In the genomic region with DNA sequence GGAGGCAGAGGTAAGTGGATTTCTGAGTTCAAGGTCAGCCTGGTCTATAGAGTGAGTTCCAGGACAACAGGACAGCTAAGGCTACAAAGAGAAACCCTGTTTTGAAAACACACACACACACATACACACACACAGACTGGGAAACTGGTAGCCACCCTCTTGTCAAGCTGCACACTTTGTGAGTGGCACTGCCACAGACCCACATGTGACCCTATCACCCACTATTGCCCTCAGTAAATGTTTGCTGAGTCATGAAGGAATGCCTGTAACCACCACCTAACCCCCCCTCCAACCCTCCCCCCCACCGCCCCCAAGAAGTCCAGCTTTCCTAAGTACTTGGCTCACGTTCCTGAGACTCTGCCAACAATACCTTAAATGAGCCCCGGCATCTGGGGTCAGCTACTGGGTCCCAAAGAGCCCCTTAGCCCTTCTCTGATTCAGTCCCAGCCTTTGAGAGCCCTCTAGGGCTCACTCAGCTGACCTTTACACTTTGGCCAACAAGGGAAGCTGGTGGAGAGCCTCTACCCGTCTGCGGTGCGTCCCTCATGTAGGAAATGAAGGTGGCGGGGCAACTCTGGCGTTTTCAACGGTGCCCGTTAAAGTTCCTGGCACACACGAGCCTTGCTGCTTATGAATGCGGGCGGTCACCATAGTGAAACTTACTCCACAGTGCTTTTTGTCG, we compare ENCODE assay signal across 12 mouse cellular contexts. TPM values are rescaled to one million over a fixed set of nuclear protein-coding genes. Genes with fewer than 3 reads are reported as not detected.
A peak's percentile ranks its signal among the peaks of the same experiment; 100 is the strongest.
DNase-seq lines count a peak whose midpoint lies in the region; ATAC-seq lines count a peak whose summit lies in the region.
"Had no signal": no experiment of that assay in that cellular context is flagged by ENCODE, and none has a peak within 500 bp of the region (broad histone marks: within the 10 kb centered on the region; RNA-seq: fewer than 3 reads in every experiment).

No protein-coding gene starts in this region.

- WGBS in midbrain, embryonic 11.5 days: 81% methylated on average over 14 of the region's 14 CpGs
- 75% methylated on average over 14 of the region's 14 CpGs for WGBS in midbrain, embryonic 13.5 days
- 74% methylated on average over 14 of the region's 14 CpGs for WGBS in embryonic facial prominence, embryonic 10.5 days

- H3K4me2 ChIP-seq in midbrain, embryonic 11.5 days: no peak overlapping the region
- no peak overlapping the region for H3K4me2 ChIP-seq in midbrain, embryonic 13.5 days (replicated peaks)
- H3K4me2 ChIP-seq: neural tube, embryonic 15.5 days had no signal

- H3K4me1 ChIP-seq in midbrain, embryonic 11.5 days (ENCODE audit: control insufficient read depth, insufficient read depth, low read length): no peaks in the 10 kb centered on the region; the same call in 1 of the 2 replicates
- H3K4me1 ChIP-seq in midbrain, embryonic 13.5 days (replicated peaks): peaks cover 12% of the 10 kb centered on the region
- H3K4me1 ChIP-seq in embryonic facial prominence, embryonic 10.5 days: peaks cover 40% of the 10 kb centered on the region

- peak; percentile 65 to 66 for DNase-seq in heart, adult 18-20 months
- DNase-seq in heart, postnatal 25 days (ENCODE audit: low spot score): no peak
- peak; percentile 61 for DNase-seq in midbrain, embryonic 11.5 days (ENCODE audit: low spot score, missing footprints)
- DNase-seq in kidney, postnatal 36 days: peak; percentile 61 to 83
- DNase-seq in urinary bladder, postnatal 14 days (ENCODE audit: low spot score): no peak
- no peak for DNase-seq in embryonic facial prominence, embryonic 10.5 days (ENCODE audit: low spot score)
- DNase-seq: adrenal gland, adult 2 months; thymus, adult 2 months had no signal

- H3K27me3 ChIP-seq in midbrain, embryonic 11.5 days (ENCODE audit: control insufficient read depth, insufficient read depth, low read length): no peaks in the 10 kb centered on the region
- peaks cover 7% of the 10 kb centered on the region for H3K27me3 ChIP-seq in midbrain, embryonic 13.5 days
- H3K27me3 ChIP-seq in embryonic facial prominence, embryonic 10.5 days (replicated peaks; ENCODE audit: low read depth, poor library complexity, severe bottlenecking): peaks cover 26% of the 10 kb centered on the region

- no peak overlapping the region for H3K4me3 ChIP-seq in midbrain, embryonic 11.5 days (ENCODE audit: low read depth, low read length)
- H3K4me3 ChIP-seq in midbrain, embryonic 13.5 days (replicated peaks): no peak overlapping the region
- H3K4me3 ChIP-seq in embryonic facial prominence, embryonic 10.5 days: no peak overlapping the region
- H3K4me3 ChIP-seq: midbrain, embryonic 10.5 days; neural tube, embryonic 15.5 days had no signal

- H3K36me3 ChIP-seq in midbrain, embryonic 11.5 days (ENCODE audit: control insufficient read depth, insufficient read depth, low read length): no peaks in the 10 kb centered on the region
- no peaks in the 10 kb centered on the region for H3K36me3 ChIP-seq in midbrain, embryonic 13.5 days
- H3K36me3 ChIP-seq in embryonic facial prominence, embryonic 10.5 days (replicated peaks): no peaks in the 10 kb centered on the region
- H3K36me3 ChIP-seq: G1E; midbrain, embryonic 10.5 days; neural tube, embryonic 15.5 days had no signal

- no peak for ATAC-seq in midbrain, embryonic 11.5 days (ENCODE audit: low FRiP score)
- no peak for ATAC-seq in midbrain, embryonic 13.5 days

- no peak overlapping the region for H3K9ac ChIP-seq in midbrain, embryonic 11.5 days (ENCODE audit: low read length)
- H3K9ac ChIP-seq in midbrain, embryonic 13.5 days (replicated peaks): no peak overlapping the region
- H3K9ac ChIP-seq: neural tube, embryonic 15.5 days had no signal

- intact Hi-C loops in heart, postnatal 25 days (cut with DNase I): loop anchor here (2.0 kb wide), 1 partner anchor 20 kb away; a partner anchor contains a TSS

- H3K27ac ChIP-seq in midbrain, embryonic 11.5 days (ENCODE audit: low read depth, low read length): no peak overlapping the region
- no peak overlapping the region for H3K27ac ChIP-seq in midbrain, embryonic 13.5 days
- H3K27ac ChIP-seq in embryonic facial prominence, embryonic 10.5 days (replicated peaks): no peak overlapping the region
- H3K27ac ChIP-seq: midbrain, embryonic 10.5 days; neural tube, embryonic 15.5 days had no signal

- H3K9me3 ChIP-seq in midbrain, embryonic 11.5 days (ENCODE audit: control insufficient read depth, low read length): no peaks in the 10 kb centered on the region
- no peaks in the 10 kb centered on the region for H3K9me3 ChIP-seq in midbrain, embryonic 13.5 days
- no peaks in the 10 kb centered on the region for H3K9me3 ChIP-seq in embryonic facial prominence, embryonic 10.5 days
- H3K9me3 ChIP-seq: G1E; midbrain, embryonic 10.5 days; neural tube, embryonic 15.5 days had no signal

RNA-seq across cellular contexts. Expression of a gene that starts 19.9 kb away (rescaled TPM):
- 100 to 1,000 TPM; 103 to 127 TPM for total RNA-seq in heart, adult 18-20 months (2021)
- total RNA-seq in heart, postnatal 25 days (2021): 10 to 100 TPM; 66.9 to 95.5 TPM
- 10.4 and 12.9 TPM in 2 replicates for polyA plus RNA-seq in midbrain, embryonic 11.5 days (2014; fragmentation: Nextera tagmentation; extraction: Ambion mirVana)
- 16.2 and 17.7 TPM in 2 replicates for polyA plus RNA-seq in midbrain, embryonic 13.5 days (2015; fragmentation: Nextera tagmentation; extraction: Ambion mirVana)
- 20.1 and 20.3 TPM in 2 replicates for polyA plus RNA-seq in embryonic facial prominence, embryonic 10.5 days (2016; fragmentation: Nextera tagmentation; extraction: Ambion mirVana)

RNA-seq across cellular contexts. Expression of a gene that starts 33.0 kb away (rescaled TPM):
- total RNA-seq in heart, adult 18-20 months (2021): 10 to 100 TPM; 36.5 to 37.1 TPM
- total RNA-seq in heart, postnatal 25 days (2021): 10 to 100 TPM; 29.7 to 38.0 TPM
- polyA plus RNA-seq in midbrain, embryonic 11.5 days (2014; fragmentation: Nextera tagmentation; extraction: Ambion mirVana): 179 and 197 TPM in 2 replicates
- polyA plus RNA-seq in midbrain, embryonic 13.5 days (2015; fragmentation: Nextera tagmentation; extraction: Ambion mirVana): 136 and 149 TPM in 2 replicates
- 260 and 267 TPM in 2 replicates for polyA plus RNA-seq in embryonic facial prominence, embryonic 10.5 days (2016; fragmentation: Nextera tagmentation; extraction: Ambion mirVana)

RNA-seq across cellular contexts. Expression of a gene that starts 33.4 kb away (rescaled TPM):
- total RNA-seq in heart, adult 18-20 months (2021): 1,000 to 10,000 TPM; 2,055 to 2,104 TPM
- total RNA-seq in heart, postnatal 25 days (2021): 1,000 to 10,000 TPM; 2,060 to 2,092 TPM
- polyA plus RNA-seq in midbrain, embryonic 11.5 days (2014; fragmentation: Nextera tagmentation; extraction: Ambion mirVana): 155 and 165 TPM in 2 replicates
- 220 and 221 TPM in 2 replicates for polyA plus RNA-seq in midbrain, embryonic 13.5 days (2015; fragmentation: Nextera tagmentation; extraction: Ambion mirVana)
- 153 TPM in 2 replicates for polyA plus RNA-seq in embryonic facial prominence, embryonic 10.5 days (2016; fragmentation: Nextera tagmentation; extraction: Ambion mirVana)

RNA-seq across cellular contexts. Expression of a gene that starts 36.5 kb away (rescaled TPM):
- total RNA-seq in heart, adult 18-20 months (2021): 10 to 100 TPM; 67.5 to 73.0 TPM
- total RNA-seq in heart, postnatal 25 days (2021): 100 to 1,000 TPM in 1 of 2 experiments, 10 to 100 TPM in 1; 64.1 to 135 TPM
- polyA plus RNA-seq in midbrain, embryonic 11.5 days (2014; fragmentation: Nextera tagmentation; extraction: Ambion mirVana): 11.0 and 12.9 TPM in 2 replicates
- 21.5 and 23.3 TPM in 2 replicates for polyA plus RNA-seq in midbrain, embryonic 13.5 days (2015; fragmentation: Nextera tagmentation; extraction: Ambion mirVana)
- 15.9 and 16.0 TPM in 2 replicates for polyA plus RNA-seq in embryonic facial prominence, embryonic 10.5 days (2016; fragmentation: Nextera tagmentation; extraction: Ambion mirVana)

Comparison
In these comparisons a context has a peak if more than half of its experiments do, and no peak if none do; other contexts are left out.
1. DNase-seq: peak in heart, adult 18-20 months (2 of 2), midbrain, embryonic 11.5 days (single experiment) and kidney, postnatal 36 days (2 of 2); none in heart, postnatal 25 days (single experiment), urinary bladder, postnatal 14 days (single experiment) and embryonic facial prominence, embryonic 10.5 days (single experiment).